Mouse (Mus musculus) heart, postnatal 25 days (tissue): ENCODE results near the gene Tenm3. TPM values are rescaled to one million over a fixed set of nuclear protein-coding genes. Genes with fewer than 3 reads are reported as not detected.

Experiments used
- DNase-seq: peaks from one replicate; pipeline ENCODE4 v3.0.0; 2022; ENCODE audit warnings: low spot score
- intact Hi-C: fragments of 180-260 bp; cut with DNase I; formaldehyde crosslinking; loops from one replicate; pipeline ENCODE4 v1.15.1; 2025
- total RNA-seq, 2 experiments: library from RNA; stranded (reverse); gene quantifications; 2 replicates each; pipeline ENCODE4 v1.2.3; 2021

Gene Tenm3
- total RNA-seq, 2 experiments from 2014 or later = 3.4 to 4.1 TPM

GRCm38 (mm10) chr8:48310240-48310849 lies 533.4 kb downstream of the Tenm3 start:
- no peak for DNase-seq
- intact Hi-C loops = no loop called here

- intact Hi-C loops = no loop called here
- DNase-seq = no peak
Measured at GRCm38 (mm10) chr8:48309191-48309987, 534.4 kb downstream of the Tenm3 start.

GRCm38 (mm10) chr8:48304224-48304623 lies 539.5 kb downstream of the Tenm3 start:
- intact Hi-C loops = no loop called here
- no peak for DNase-seq

- intact Hi-C loops = no loop called here
- DNase-seq = no peak
Measured at GRCm38 (mm10) chr8:48300613-48301037, 543.1 kb downstream of the Tenm3 start.

GRCm38 (mm10) chr8:48300061-48300460 lies 543.7 kb downstream of the Tenm3 start:
- intact Hi-C loops = no loop called here
- DNase-seq = no peak

GRCm38 (mm10) chr8:48299341-48299740 lies 544.4 kb downstream of the Tenm3 start:
- intact Hi-C loops = no loop called here

GRCm38 (mm10) chr8:48296371-48296770 lies 547.4 kb downstream of the Tenm3 start:
- no peak for DNase-seq

More at GRCm38 (mm10) chr8:48299341-48299740, 544.4 kb downstream of the Tenm3 start:
- DNase-seq = no peak

GRCm38 (mm10) chr8:48295558-48295957 lies 548.2 kb downstream of the Tenm3 start:
- no peak for DNase-seq
- intact Hi-C loops = no loop called here

More at GRCm38 (mm10) chr8:48296371-48296770, 547.4 kb downstream of the Tenm3 start:
- intact Hi-C loops = no loop called here

GRCm38 (mm10) chr8:48293797-48294196 lies 550.0 kb downstream of the Tenm3 start:
- intact Hi-C loops = no loop called here
- no peak for DNase-seq

GRCm38 (mm10) chr8:48285432-48285831 lies 558.3 kb downstream of the Tenm3 start:
- intact Hi-C loops = no loop called here

GRCm38 (mm10) chr8:48281855-48282254 lies 561.9 kb downstream of the Tenm3 start:
- DNase-seq = no peak
- intact Hi-C loops = no loop called here

More at GRCm38 (mm10) chr8:48285432-48285831, 558.3 kb downstream of the Tenm3 start:
- DNase-seq = no peak

GRCm38 (mm10) chr8:48279360-48279759 lies 564.4 kb downstream of the Tenm3 start:
- DNase-seq = no peak
- intact Hi-C loops = no loop called here

GRCm38 (mm10) chr8:48277986-48278635 lies 565.6 kb downstream of the Tenm3 start:
- no peak for DNase-seq
- intact Hi-C loops = no loop called here

GRCm38 (mm10) chr8:48275066-48275465 lies 568.7 kb downstream of the Tenm3 start:
- no peak for DNase-seq
- intact Hi-C loops = no loop called here

GRCm38 (mm10) chr8:48274566-48274965 lies 569.2 kb downstream of the Tenm3 start:
- DNase-seq = no peak
- intact Hi-C loops = no loop called here

GRCm38 (mm10) chr8:48268638-48269037 lies 575.1 kb downstream of the Tenm3 start:
- intact Hi-C loops = no loop called here
- no peak for DNase-seq

GRCm38 (mm10) chr8:48260265-48260664 lies 583.5 kb downstream of the Tenm3 start:
- no peak for DNase-seq
- intact Hi-C loops = no loop called here

- no peak for DNase-seq
- intact Hi-C loops = no loop called here
Measured at GRCm38 (mm10) chr8:48259832-48260231, 583.9 kb downstream of the Tenm3 start.

- intact Hi-C loops = no loop called here
- no peak for DNase-seq
Measured at GRCm38 (mm10) chr8:48243876-48244275, 599.9 kb downstream of the Tenm3 start.

GRCm38 (mm10) chr8:48240917-48241531 lies 602.7 kb downstream of the Tenm3 start:
- intact Hi-C loops = no loop called here
- DNase-seq = no peak
